Mouse (Mus musculus) midbrain, embryonic 16.5 days (tissue): ENCODE measurements around the gene Gm44790. TPM values are rescaled to one million over a fixed set of nuclear protein-coding genes. Genes with fewer than 3 reads are reported as not detected.

ENCODE experiments used
- ATAC-seq: fragments of 200-750 bp; cut with Nextera tagmentation; 2 replicates; pipeline ENCODE4 v1.8.0; 2017; ENCODE audit warnings: moderate TSS enrichment
- H3K27ac ChIP-seq: fragments of 300-500 bp; sonication (generic); 2 replicates; pipeline ENCODE4 v1.5.1; 2014; ENCODE audit warnings: mild to moderate bottlenecking, low read length, mixed read lengths
- H3K27me3 ChIP-seq: fragments of 300-500 bp; sonication (generic); 2 replicates; pipeline ENCODE4 v1.6.1; 2014; ENCODE audit warnings: low read depth, low read length, mixed read lengths; ENCODE audit not compliant: control insufficient read depth, insufficient read depth
- H3K36me3 ChIP-seq: fragments of 300-500 bp; sonication (generic); 2 replicates; pipeline ENCODE4 v1.6.1; 2014; ENCODE audit warnings: mild to moderate bottlenecking, low read length, moderate library complexity, mixed read lengths; ENCODE audit not compliant: control insufficient read depth, insufficient read depth
- H3K4me1 ChIP-seq: fragments of 300-500 bp; sonication (generic); 2 replicates; pipeline ENCODE4 v1.6.1; 2014; ENCODE audit warnings: mild to moderate bottlenecking, low read length, mixed read lengths; ENCODE audit not compliant: control insufficient read depth, insufficient read depth
- H3K4me2 ChIP-seq: fragments of 300-500 bp; sonication (generic); 2 replicates; pipeline ENCODE4 v1.6.1; 2014; ENCODE audit warnings: mild to moderate bottlenecking, low read length, mixed read lengths
- H3K4me3 ChIP-seq: fragments of 300-500 bp; sonication (generic); 2 replicates; pipeline ENCODE4 v1.5.1; 2014; ENCODE audit warnings: low read depth, mild to moderate bottlenecking, low read length, moderate library complexity, mixed read lengths
- H3K9ac ChIP-seq: fragments of 300-500 bp; sonication (generic); 2 replicates; pipeline ENCODE4 v1.6.1; 2014; ENCODE audit warnings: low read depth, low read length, mixed read lengths
- H3K9me3 ChIP-seq: fragments of 300-500 bp; sonication (generic); replicated peaks from 2 replicates; pipeline ENCODE4 v1.6.1; 2014; ENCODE audit warnings: mild to moderate bottlenecking, low read length, mixed read lengths; ENCODE audit not compliant: control insufficient read depth, poor library complexity, severe bottlenecking
- WGBS: fragments of 180-500 bp; shearing (Covaris S2); extraction: QIAGEN DNeasy Blood & Tissue Kit; methylation state at CpG from one replicate; pipeline ENCODE4 v1.1.7; 2014; 5-methylcytosine and 5-hydroxymethylcytosine counted together
- polyA plus RNA-seq: library from polyadenylated mRNA; unstranded; fragments of >200 nt; fragmentation: Nextera tagmentation; extraction: Ambion mirVana; gene quantifications from 2 replicates; pipeline ENCODE4 v1.2.1, GENCODE M21; 2015

Gene Gm44790
- polyA plus RNA-seq, 1 experiment from 2014 or later: not detected

GRCm38 (mm10) chr6:86456727-86457126, 30.3 kb downstream of the Gm44790 start:
- 88% methylated on average over 3 of the region's 3 CpGs for WGBS
- Histone ChIP-seq H3K9ac (no peak overlapping the region), H3K36me3 (peaks cover 33% of the 10 kb centered on the region), H3K9me3 (no peaks in the 10 kb centered on the region), H3K27me3 (no peaks in the 10 kb centered on the region), H3K4me1 (no peaks in the 10 kb centered on the region), H3K27ac (no peak overlapping the region), H3K4me3 (no peak overlapping the region), H3K4me2 (no peak overlapping the region)
- no peak for ATAC-seq

- no peak for ATAC-seq
Observed at GRCm38 (mm10) chr6:86463079-86463478, 36.6 kb downstream of the Gm44790 start.

GRCm38 (mm10) chr6:86471317-86471716, 44.9 kb downstream of the Gm44790 start:
- Histone ChIP-seq H3K4me3 (peak overlapping the region; percentile 40), H3K9ac (peak overlapping the region; percentile 53; the same call in 1 of the 2 replicates), H3K9me3 (no peaks in the 10 kb centered on the region), H3K27me3 (no peaks in the 10 kb centered on the region), H3K27ac (peak overlapping the region; percentile 91), H3K4me1 (peaks cover 16% of the 10 kb centered on the region), H3K36me3 (peaks cover 2% of the 10 kb centered on the region; the same call in 1 of the 2 replicates), H3K4me2 (peak overlapping the region; percentile 67)
- 86% methylated on average over 3 of the region's 3 CpGs for WGBS
- no peak for ATAC-seq

More at GRCm38 (mm10) chr6:86463079-86463478, 36.6 kb downstream of the Gm44790 start:
- H3K4me1 ChIP-seq: no peaks in the 10 kb centered on the region
- no peak overlapping the region for H3K4me3 ChIP-seq
- no peak overlapping the region for H3K9ac ChIP-seq
- H3K27me3 ChIP-seq: no peaks in the 10 kb centered on the region
- H3K9me3 ChIP-seq: no peaks in the 10 kb centered on the region
- H3K27ac ChIP-seq: no peak overlapping the region
- WGBS: 87% methylated on average over 3 of the region's 3 CpGs
- H3K36me3 ChIP-seq: peaks cover 38% of the 10 kb centered on the region
- no peak overlapping the region for H3K4me2 ChIP-seq

- Histone ChIP-seq H3K36me3 (peaks cover 2% of the 10 kb centered on the region; the same call in 1 of the 2 replicates), H3K4me3 (peak overlapping the region; percentile 40), H3K9me3 (no peaks in the 10 kb centered on the region), H3K27ac (peak overlapping the region; percentile 91), H3K4me2 (peak overlapping the region; percentile 67), H3K27me3 (no peaks in the 10 kb centered on the region), H3K9ac (peak overlapping the region; percentile 53), H3K4me1 (peaks cover 16% of the 10 kb centered on the region)
- ATAC-seq: peak; percentile 57
- WGBS: 21% methylated on average over 9 of the region's 9 CpGs
Observed at GRCm38 (mm10) chr6:86471760-86472099, 45.3 kb downstream of the Gm44790 start.

- peak overlapping the region; percentile 40 for H3K4me3 ChIP-seq
- WGBS: under 1% methylated on average over 53 of the region's 56 CpGs
- peak; percentile 95 for ATAC-seq
- H3K4me1 ChIP-seq: peaks cover 16% of the 10 kb centered on the region
- H3K9ac ChIP-seq: peak overlapping the region; percentile 53
- no peaks in the 10 kb centered on the region for H3K9me3 ChIP-seq
- no peaks in the 10 kb centered on the region for H3K36me3 ChIP-seq
- peak overlapping the region; percentile 67 for H3K4me2 ChIP-seq
- peak overlapping the region; percentile 91 for H3K27ac ChIP-seq
- H3K27me3 ChIP-seq: no peaks in the 10 kb centered on the region
Observed at GRCm38 (mm10) chr6:86472100-86472955, 45.9 kb downstream of the Gm44790 start.

GRCm38 (mm10) chr6:86473077-86473476, 46.6 kb downstream of the Gm44790 start:
- peak; percentile 34; the same call in 1 of the 2 replicates for ATAC-seq
- peak overlapping the region; percentile 91 for H3K27ac ChIP-seq
- WGBS: 56% methylated on average over 7 of the region's 7 CpGs

GRCm38 (mm10) chr6:86474072-86474471, 47.6 kb downstream of the Gm44790 start:
- Histone ChIP-seq H3K27me3 (no peaks in the 10 kb centered on the region), H3K36me3 (no peaks in the 10 kb centered on the region), H3K4me3 (no peak overlapping the region), H3K4me1 (peaks cover 16% of the 10 kb centered on the region), H3K9ac (no peak overlapping the region), H3K4me2 (no peak overlapping the region), H3K9me3 (no peaks in the 10 kb centered on the region), H3K27ac (no peak overlapping the region)
- 98% methylated on average over 5 of the region's 5 CpGs for WGBS
- no peak for ATAC-seq

More at GRCm38 (mm10) chr6:86473077-86473476, 46.6 kb downstream of the Gm44790 start:
- H3K4me3 ChIP-seq: peak overlapping the region; percentile 40
- no peaks in the 10 kb centered on the region for H3K9me3 ChIP-seq
- peak overlapping the region; percentile 59 for H3K4me2 ChIP-seq
- no peaks in the 10 kb centered on the region for H3K27me3 ChIP-seq
- H3K4me1 ChIP-seq: peaks cover 16% of the 10 kb centered on the region
- H3K36me3 ChIP-seq: no peaks in the 10 kb centered on the region
- peak overlapping the region; percentile 53 for H3K9ac ChIP-seq

GRCm38 (mm10) chr6:86474646-86475181, 48.3 kb downstream of the Gm44790 start:
- no peak overlapping the region for H3K9ac ChIP-seq
- no peak overlapping the region for H3K4me2 ChIP-seq
- H3K9me3 ChIP-seq: no peaks in the 10 kb centered on the region
- no peak overlapping the region for H3K4me3 ChIP-seq
- H3K27ac ChIP-seq: no peak overlapping the region
- peaks cover 16% of the 10 kb centered on the region for H3K4me1 ChIP-seq
- H3K27me3 ChIP-seq: no peaks in the 10 kb centered on the region
- no peak for ATAC-seq
- no peaks in the 10 kb centered on the region for H3K36me3 ChIP-seq
